Mouse (Mus musculus) stomach, embryonic 16.5 days (tissue): ENCODE data around the gene Olfr1087. TPM values are rescaled to one million over a fixed set of nuclear protein-coding genes. Genes with fewer than 3 reads are reported as not detected.
"Not testable (repeated sequence)": the region's sequence is repeated elsewhere in the genome, so short reads cannot be mapped to it uniquely, and the experiment has no call there.

Source experiments
- ATAC-seq: fragments of 200-750 bp; cut with Nextera tagmentation; 2 replicates; pipeline ENCODE4 v1.8.0; 2017; ENCODE audit warnings: moderate number of reproducible peaks, moderate TSS enrichment; ENCODE audit not compliant: insufficient read depth, low FRiP score
- H3K27ac ChIP-seq: fragments of 300-500 bp; sonication (generic); 2 replicates; pipeline ENCODE4 v1.5.1; 2014; ENCODE audit warnings: low read length
- H3K27me3 ChIP-seq: fragments of 300-500 bp; sonication (generic); 2 replicates; pipeline ENCODE4 v1.6.1; 2014; ENCODE audit warnings: low read length, control low read depth, mixed read lengths; ENCODE audit not compliant: control insufficient read depth, insufficient read depth
- H3K36me3 ChIP-seq: fragments of 300-500 bp; sonication (generic); 2 replicates; pipeline ENCODE4 v1.6.1; 2014; ENCODE audit warnings: low read length; ENCODE audit not compliant: control insufficient read depth, insufficient read depth
- H3K4me1 ChIP-seq: fragments of 300-500 bp; sonication (generic); 2 replicates; pipeline ENCODE4 v1.6.1; 2014; ENCODE audit warnings: low read length, control low read depth, mixed read lengths; ENCODE audit not compliant: control insufficient read depth, insufficient read depth
- H3K4me2 ChIP-seq: fragments of 300-500 bp; sonication (generic); 2 replicates; pipeline ENCODE4 v1.6.1; 2014; ENCODE audit warnings: low read depth, low read length, mixed read lengths
- H3K4me3 ChIP-seq: fragments of 300-500 bp; sonication (generic); replicated peaks from 2 replicates; pipeline ENCODE4 v1.5.1; 2014; ENCODE audit warnings: mild to moderate bottlenecking, low read length
- H3K9ac ChIP-seq: fragments of 300-500 bp; sonication (generic); 2 replicates; pipeline ENCODE4 v1.6.1; 2014; ENCODE audit warnings: low read length
- H3K9me3 ChIP-seq: fragments of 300-500 bp; sonication (generic); replicated peaks from 2 replicates; pipeline ENCODE4 v1.6.1; 2016; ENCODE audit warnings: low read length, control low read depth; ENCODE audit not compliant: control insufficient read depth
- WGBS: fragments of 180-500 bp; shearing (Covaris S2); extraction: QIAGEN DNeasy Blood & Tissue Kit; methylation state at CpG from one replicate; pipeline ENCODE4 v1.1.7; 2014; 5-methylcytosine and 5-hydroxymethylcytosine counted together
- polyA plus RNA-seq: library from polyadenylated mRNA; unstranded; fragments of >200 nt; fragmentation: Nextera tagmentation; extraction: Ambion mirVana; gene quantifications from 2 replicates; pipeline ENCODE4 v1.2.1, GENCODE M21; 2015

The Olfr1087 gene
- not detected in 2 replicates for polyA plus RNA-seq

DNA sequence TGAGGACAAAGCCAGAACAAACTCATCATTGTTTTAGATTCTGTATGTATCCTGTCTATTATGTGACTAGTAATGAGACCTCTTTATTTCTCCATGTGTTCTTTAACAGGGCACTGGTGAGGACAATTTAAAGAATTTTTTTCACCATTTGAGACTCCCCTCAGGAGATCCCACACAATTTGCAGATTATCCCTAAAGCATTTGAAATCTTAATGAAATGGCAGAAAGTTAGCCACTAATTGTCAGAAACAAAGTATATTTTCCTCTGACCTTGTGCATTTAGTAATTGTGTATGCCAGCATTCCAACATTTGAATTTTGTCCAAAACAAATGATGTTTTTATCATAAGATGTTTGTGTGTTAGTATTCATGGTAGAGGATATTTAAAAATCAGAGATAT is at the start of gene Olfr1087:
TSS of gene Olfr1087 (minus strand) at position 101 of the 400 bp plus-strand sequence.
- no peaks in the 10 kb centered on the region for H3K9me3 ChIP-seq
- no peak within 1 kb of the TSS for H3K4me3 ChIP-seq
- no peak for ATAC-seq
- no peaks in the 10 kb centered on the region for H3K36me3 ChIP-seq
- no peak within 1 kb of the TSS for H3K27ac ChIP-seq
- H3K4me2 ChIP-seq = no peak within 1 kb of the TSS
- no peaks in the 10 kb centered on the region for H3K4me1 ChIP-seq
- no peak within 1 kb of the TSS for H3K9ac ChIP-seq
- H3K27me3 ChIP-seq = no peaks in the 10 kb centered on the region

DNA sequence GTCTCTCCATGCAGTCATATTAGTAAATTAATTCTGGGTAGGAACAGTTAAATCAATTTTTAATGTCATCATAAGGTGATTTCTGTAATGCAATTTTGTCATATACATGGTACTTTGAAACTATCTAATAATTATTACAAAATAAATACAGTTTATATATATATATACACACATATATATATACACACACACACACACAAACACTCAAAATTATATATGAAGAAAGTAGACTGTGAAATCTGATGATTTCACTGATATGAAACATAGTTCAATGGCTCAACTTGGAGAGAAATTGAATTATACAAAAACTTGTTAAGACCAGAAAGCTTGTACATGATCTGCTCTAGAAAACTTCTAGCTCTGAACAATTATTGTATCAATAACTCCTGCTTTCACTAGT is 35.4 kb upstream of the Olfr1087 start, which contains the start of gene Olfr1089:
TSS of gene Olfr1089 (minus strand) at position 101 of the 400 bp plus-strand sequence.
- Histone ChIP-seq H3K27ac (no peak within 1 kb of the TSS), H3K4me2 (no peak within 1 kb of the TSS), H3K4me3 (no peak within 1 kb of the TSS), H3K4me1 (no peaks in the 10 kb centered on the region), H3K9me3 (no peaks in the 10 kb centered on the region), H3K27me3 (no peaks in the 10 kb centered on the region), H3K36me3 (no peaks in the 10 kb centered on the region), H3K9ac (no peak within 1 kb of the TSS)
- ATAC-seq = no peak

DNA sequence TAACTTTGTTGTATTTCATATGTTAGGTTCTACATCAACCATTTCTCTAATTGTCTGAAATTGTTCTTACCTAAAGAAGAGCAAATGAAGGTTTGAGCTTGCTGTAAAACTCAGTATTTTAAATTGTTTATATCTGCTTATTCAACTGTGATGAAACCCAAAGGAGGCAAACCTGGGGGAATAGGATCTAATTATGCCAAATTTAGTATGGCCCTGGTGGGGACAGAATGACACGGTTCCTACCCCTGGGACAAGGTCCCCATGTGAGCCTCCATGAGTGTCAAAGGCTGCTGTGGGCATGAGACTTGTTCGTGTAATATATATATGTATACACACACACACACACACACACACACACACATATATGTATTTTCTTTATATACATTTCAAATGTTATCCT is 18.2 kb downstream of the Olfr1087 start, which contains the start of gene Olfr1086:
TSS of gene Olfr1086 (minus strand) at position 101 of the 400 bp plus-strand sequence.
- H3K9ac ChIP-seq = no peak within 1 kb of the TSS
- no peaks in the 10 kb centered on the region for H3K9me3 ChIP-seq
- no peak within 1 kb of the TSS for H3K4me3 ChIP-seq
- no peaks in the 10 kb centered on the region for H3K27me3 ChIP-seq
- H3K4me2 ChIP-seq = no peak within 1 kb of the TSS
- no peak within 1 kb of the TSS for H3K27ac ChIP-seq
- WGBS = 81% methylated on average over 2 of the region's 2 CpGs
- ATAC-seq = no peak
- H3K4me1 ChIP-seq = no peaks in the 10 kb centered on the region
- no peaks in the 10 kb centered on the region for H3K36me3 ChIP-seq

DNA sequence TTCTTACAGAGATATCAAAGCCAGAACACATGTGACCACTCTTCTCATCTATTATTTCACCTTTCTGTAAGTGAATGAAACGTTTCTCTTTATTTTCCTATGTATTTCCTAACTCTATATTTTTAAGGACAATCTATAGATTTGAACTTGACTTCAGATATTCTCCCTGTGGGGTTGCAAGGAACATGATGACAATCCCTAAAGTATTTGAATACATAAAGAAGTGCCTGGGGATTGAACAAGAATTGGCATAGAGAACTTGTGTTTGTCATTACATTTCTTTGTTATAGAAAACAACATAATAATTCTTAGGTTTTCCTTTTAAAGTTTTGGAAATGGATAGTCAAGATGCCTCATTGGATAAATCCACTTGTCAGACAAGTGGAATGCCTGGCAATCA is 36.3 kb downstream of the Olfr1087 start, which contains the start of gene Olfr1085:
TSS of gene Olfr1085 (minus strand) at position 101 of the 400 bp plus-strand sequence.
- Histone ChIP-seq H3K27me3 (no peaks in the 10 kb centered on the region), H3K9me3 (no peaks in the 10 kb centered on the region), H3K27ac (no peak within 1 kb of the TSS), H3K4me3 (no peak within 1 kb of the TSS), H3K4me1 (no peaks in the 10 kb centered on the region), H3K9ac (no peak within 1 kb of the TSS), H3K36me3 (no peaks in the 10 kb centered on the region), H3K4me2 (no peak within 1 kb of the TSS)
- no peak for ATAC-seq
- 25% methylated on average over 1 of the region's 1 CpGs for WGBS

DNA sequence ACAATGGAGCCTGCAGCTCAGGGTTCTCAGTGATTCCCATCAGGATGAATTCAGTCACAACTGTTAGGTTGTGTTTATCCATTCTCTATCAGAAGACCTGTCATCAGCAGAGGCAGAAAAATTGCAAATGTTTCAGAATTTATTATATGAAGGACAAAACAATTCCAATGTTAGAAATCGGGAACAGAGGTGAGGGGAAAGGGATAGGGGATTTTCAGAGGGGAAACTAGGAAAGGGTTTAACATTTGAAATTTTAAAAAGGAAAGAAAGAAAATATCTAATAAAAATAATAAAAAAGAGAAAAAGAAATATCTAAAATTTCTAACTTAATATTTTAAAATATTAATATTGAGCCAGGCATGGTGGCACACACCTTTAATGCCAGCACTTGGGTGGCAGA is 58.6 kb downstream of the Olfr1087 start, which contains the start of gene Olfr1084:
TSS of gene Olfr1084 (minus strand) at position 101 of the 400 bp plus-strand sequence.
- H3K27ac ChIP-seq, H3K4me1 ChIP-seq, H3K27me3 ChIP-seq, H3K4me2 ChIP-seq, H3K9ac ChIP-seq, H3K4me3 ChIP-seq, H3K36me3 ChIP-seq, H3K9me3 ChIP-seq, ATAC-seq: not testable (repeated sequence)
- WGBS = 83% methylated on average over 1 of the region's 1 CpGs

Other genes with a start within 250 kb of the Olfr1087 start
- not detected in 2 replicates for gene Olfr1065, start 247.8 kb downstream of the Olfr1087 start, polyA plus RNA-seq
- gene Olfr1066, start 242.1 kb downstream of the Olfr1087 start, polyA plus RNA-seq = not detected in 2 replicates
- not detected in 2 replicates for gene Olfr228, start 211.0 kb downstream of the Olfr1087 start, polyA plus RNA-seq
- not detected in 2 replicates for gene Olfr1076, start 189.9 kb downstream of the Olfr1087 start, polyA plus RNA-seq
- not detected in 2 replicates for gene Olfr1079, start 155.9 kb downstream of the Olfr1087 start, polyA plus RNA-seq
- gene Olfr1080, start 140.2 kb downstream of the Olfr1087 start, polyA plus RNA-seq = not detected in 2 replicates
- gene Olfr1082, start 99.4 kb downstream of the Olfr1087 start, polyA plus RNA-seq = not detected in 2 replicates
- not detected in 2 replicates for gene Olfr1084, start 58.7 kb downstream of the Olfr1087 start, polyA plus RNA-seq
- gene Olfr1085, start 36.4 kb downstream of the Olfr1087 start, polyA plus RNA-seq = not detected in 2 replicates
- gene Olfr1086, start 18.3 kb downstream of the Olfr1087 start, polyA plus RNA-seq = not detected in 2 replicates
- not detected in 2 replicates for gene Olfr1089, start 35.3 kb upstream of the Olfr1087 start, polyA plus RNA-seq
- gene Olfr1090, start 60.6 kb upstream of the Olfr1087 start, polyA plus RNA-seq = not detected in 2 replicates
- gene Olfr1093, start 84.1 kb upstream of the Olfr1087 start, polyA plus RNA-seq = not detected in 2 replicates
- gene Olfr141, start 111.6 kb upstream of the Olfr1087 start, polyA plus RNA-seq = not detected in 2 replicates
- gene Olfr1094, start 126.3 kb upstream of the Olfr1087 start, polyA plus RNA-seq = not detected in 2 replicates
- not detected in 2 replicates for gene Olfr1095, start 153.3 kb upstream of the Olfr1087 start, polyA plus RNA-seq
- gene Gm13723, start 176.4 kb upstream of the Olfr1087 start, polyA plus RNA-seq = not detected in 2 replicates
- not detected in 2 replicates for gene Olfr1097, start 193.8 kb upstream of the Olfr1087 start, polyA plus RNA-seq
- gene Olfr1098, start 226.2 kb upstream of the Olfr1087 start, polyA plus RNA-seq = not detected in 2 replicates